ENCODE assay signal across 24 mouse cellular contexts in genomic region chr17:28557772-28558171, GRCm38 (mm10). TPM values are rescaled to one million over a fixed set of nuclear protein-coding genes. Genes with fewer than 3 reads are reported as not detected.
"Had no signal": no experiment of that assay in that cellular context is flagged by ENCODE, and none has a peak within 500 bp of the region (broad histone marks: within the 10 kb centered on the region; RNA-seq: fewer than 3 reads in every experiment).

No protein-coding gene starts in this region.

- DNase-seq: liver, embryonic 13.5 days; liver, postnatal 0 days; lung, adult 2 months; lung, postnatal 14 days; lung, postnatal 36 days; right cerebral cortex, postnatal 14 days; thymus, adult 18-20 months; thymus, postnatal 25 days; thymus, postnatal 4 days had no signal

- ATAC-seq: lung, postnatal 0 days; midbrain, embryonic 13.5 days; midbrain, embryonic 15.5 days had no signal

- H3K9me3 ChIP-seq: liver, embryonic 13.5 days; liver, embryonic 15.5 days; lung, embryonic 15.5 days; megakaryocyte, embryonic 14.5 days; midbrain, embryonic 13.5 days; midbrain, embryonic 15.5 days; neural tube, embryonic 12.5 days had no signal

- H3K4me2 ChIP-seq: liver, embryonic 13.5 days; liver, embryonic 15.5 days; lung, embryonic 15.5 days; midbrain, embryonic 11.5 days; midbrain, embryonic 13.5 days; midbrain, embryonic 15.5 days; neural tube, embryonic 12.5 days had no signal

- H3K27ac ChIP-seq: liver, embryonic 13.5 days; liver, embryonic 15.5 days; lung, embryonic 15.5 days; macrophage; midbrain, embryonic 13.5 days; midbrain, embryonic 15.5 days; neural tube, embryonic 12.5 days had no signal

- H3K36me3 ChIP-seq: liver, embryonic 13.5 days; liver, embryonic 15.5 days; lung, embryonic 15.5 days; midbrain, embryonic 13.5 days; midbrain, embryonic 15.5 days; neural tube, embryonic 12.5 days had no signal

- H3K9ac ChIP-seq: liver, embryonic 13.5 days; liver, embryonic 15.5 days; liver, postnatal 0 days; lung, embryonic 15.5 days; midbrain, embryonic 13.5 days; midbrain, embryonic 15.5 days; neural tube, embryonic 12.5 days had no signal

- H3K27me3 ChIP-seq: liver, embryonic 13.5 days; liver, embryonic 15.5 days; lung, embryonic 15.5 days; midbrain, embryonic 13.5 days; midbrain, embryonic 15.5 days; neural tube, embryonic 12.5 days had no signal

- H3K4me3 ChIP-seq: liver, embryonic 13.5 days; liver, embryonic 15.5 days; lung, embryonic 15.5 days; megakaryocyte, embryonic 14.5 days; midbrain, embryonic 13.5 days; midbrain, embryonic 15.5 days; neural tube, embryonic 12.5 days had no signal

RNA-seq across cellular contexts. Expression of gene Clps, which starts 2.8 kb away (rescaled TPM):
- total RNA-seq: megakaryocyte progenitor cell, adult 5-6 weeks; neutrophil, adult 5-6 weeks had no signal
- polyA plus RNA-seq: macrophage; midbrain, embryonic 11.5 days; neural tube, embryonic 12.5 days; neural tube, embryonic 14.5 days had no signal

RNA-seq across cellular contexts. Expression of gene Clpsl2, which starts 8.6 kb away (rescaled TPM):
- total RNA-seq: megakaryocyte progenitor cell, adult 5-6 weeks; neutrophil, adult 5-6 weeks had no signal
- polyA plus RNA-seq: liver, embryonic 13.5 days; liver, embryonic 15.5 days; liver, postnatal 0 days; lung, adult 2 months; lung, embryonic 15.5 days; lung, postnatal 0 days; macrophage; midbrain, embryonic 11.5 days; midbrain, embryonic 13.5 days; midbrain, embryonic 15.5 days; neural tube, embryonic 12.5 days; neural tube, embryonic 14.5 days; stomach, embryonic 14.5 days; thymus, postnatal 0 days; urinary bladder, adult 2 months had no signal

RNA-seq across cellular contexts. Expression of gene Lhfpl5, which starts 17.7 kb away (rescaled TPM):
- total RNA-seq: megakaryocyte progenitor cell, adult 5-6 weeks; neutrophil, adult 5-6 weeks had no signal
- polyA plus RNA-seq: liver, embryonic 13.5 days; liver, postnatal 0 days; lung, adult 2 months; macrophage had no signal

RNA-seq across cellular contexts. Expression of gene Armc12, which starts 27.2 kb away (rescaled TPM):
- total RNA-seq: megakaryocyte progenitor cell, adult 5-6 weeks; neutrophil, adult 5-6 weeks had no signal
- polyA plus RNA-seq: liver, embryonic 13.5 days; liver, embryonic 15.5 days; liver, postnatal 0 days; lung, adult 2 months; lung, embryonic 15.5 days; lung, postnatal 0 days; macrophage; midbrain, embryonic 11.5 days; midbrain, embryonic 13.5 days; midbrain, embryonic 15.5 days; neural tube, embryonic 12.5 days; neural tube, embryonic 14.5 days; stomach, embryonic 14.5 days; thymus, postnatal 0 days; urinary bladder, adult 2 months had no signal
